Mouse (Mus musculus): ENCODE measurements around the gene Mrnip.

Mrnip gene

DNA sequence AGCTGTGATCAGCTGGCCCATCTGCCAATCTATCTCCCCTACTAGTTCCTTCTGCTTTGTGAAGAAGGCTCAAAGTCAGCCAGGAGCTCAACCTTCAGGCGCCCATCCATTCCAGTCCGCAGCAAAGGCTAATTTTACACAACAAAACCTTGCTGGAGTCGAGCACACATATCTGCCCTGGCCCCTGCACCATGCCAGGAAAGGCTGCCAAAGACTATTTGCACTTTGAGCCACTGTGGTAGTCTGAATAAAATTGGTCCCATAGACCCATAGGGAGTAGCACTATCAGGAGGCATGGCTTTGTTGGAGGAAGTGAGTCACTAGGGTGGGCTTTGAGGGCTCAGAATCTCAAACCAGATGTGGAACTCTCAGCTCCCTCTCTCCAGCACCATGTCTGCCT lies 31.2 kb downstream of the Mrnip start:
- DNase-seq: no peak

DNA sequence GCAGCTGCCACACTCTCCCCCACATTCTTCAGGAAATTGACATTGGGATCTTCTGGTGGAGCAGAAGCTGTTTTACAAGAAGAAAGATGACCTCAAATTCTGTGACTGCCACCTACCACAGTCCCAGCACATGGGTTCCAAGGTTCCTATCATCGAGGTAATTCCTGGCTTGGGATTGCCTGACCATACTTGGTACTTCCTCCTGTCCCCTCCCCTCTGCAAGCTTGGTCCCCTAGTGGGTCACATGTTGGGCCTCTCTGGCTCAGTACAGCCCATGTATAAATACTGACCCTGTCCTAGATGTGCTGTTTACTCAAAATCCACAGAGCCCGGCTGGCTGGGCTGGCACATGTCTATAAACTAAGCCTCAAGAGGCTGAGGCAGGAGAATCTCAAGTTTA lies 31.8 kb downstream of the Mrnip start:
- no peak for DNase-seq

DNA sequence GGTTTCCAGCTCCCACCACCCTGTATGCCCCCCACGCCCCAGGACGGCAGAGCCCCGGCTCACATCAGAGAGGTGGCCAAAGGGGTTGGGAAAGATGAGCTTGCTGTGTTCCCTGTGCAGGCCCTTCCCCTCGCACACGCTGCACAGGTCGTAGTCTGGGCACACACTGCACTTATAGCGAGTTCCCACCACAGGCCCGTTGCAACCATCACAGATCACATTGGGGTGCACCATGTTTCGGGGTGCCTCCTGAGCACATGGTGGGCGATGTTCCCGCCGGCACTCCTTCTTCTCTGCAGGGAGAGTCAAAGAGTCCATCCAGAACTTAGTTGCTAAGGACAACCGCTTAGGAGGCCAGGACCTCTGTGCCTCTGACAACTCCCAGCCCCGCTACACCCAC lies 33.1 kb downstream of the Mrnip start:
- DNase-seq: no peak

DNA sequence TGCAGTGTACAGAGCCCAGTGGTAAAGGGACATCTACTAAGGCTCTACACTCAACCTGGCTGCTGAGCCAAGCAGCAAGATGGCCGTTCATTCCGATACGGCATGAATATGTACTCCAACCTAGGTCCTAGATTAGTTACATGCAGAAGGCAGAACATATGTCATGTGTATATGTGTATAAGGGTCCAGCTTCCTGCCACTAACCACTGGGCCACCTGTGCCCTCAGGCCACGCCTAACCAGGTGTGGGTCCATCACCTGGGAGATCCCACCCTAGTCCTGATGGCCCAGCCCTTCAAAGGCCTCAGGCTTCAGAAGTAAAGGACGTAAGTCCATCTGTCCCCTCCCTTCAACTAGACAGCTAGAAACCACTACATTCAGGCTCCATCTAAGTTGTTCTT lies 33.8 kb downstream of the Mrnip start:
- DNase-seq: no peak

DNA sequence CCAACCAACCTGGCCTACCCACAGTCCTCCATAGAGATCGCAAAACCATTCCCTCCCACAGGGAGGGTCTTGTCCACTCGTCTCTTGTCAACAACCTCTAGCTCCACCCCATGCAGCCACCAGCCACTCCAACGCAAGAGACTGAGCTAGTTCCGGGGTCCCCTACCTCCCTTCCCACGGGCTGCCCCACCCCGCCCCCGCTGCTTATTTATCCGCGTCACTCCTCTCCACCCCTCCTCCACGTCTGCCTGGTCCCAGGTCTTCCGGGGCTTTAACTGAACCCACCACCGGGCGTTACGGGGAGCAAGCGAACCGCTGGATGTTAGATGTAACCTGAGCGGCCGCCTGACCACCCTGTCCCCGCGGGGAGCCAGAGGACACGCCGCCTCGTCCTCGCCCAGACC lies 35.9 kb downstream of the Mrnip start:
- DNase-seq: peak; percentile 89 to 94

DNA sequence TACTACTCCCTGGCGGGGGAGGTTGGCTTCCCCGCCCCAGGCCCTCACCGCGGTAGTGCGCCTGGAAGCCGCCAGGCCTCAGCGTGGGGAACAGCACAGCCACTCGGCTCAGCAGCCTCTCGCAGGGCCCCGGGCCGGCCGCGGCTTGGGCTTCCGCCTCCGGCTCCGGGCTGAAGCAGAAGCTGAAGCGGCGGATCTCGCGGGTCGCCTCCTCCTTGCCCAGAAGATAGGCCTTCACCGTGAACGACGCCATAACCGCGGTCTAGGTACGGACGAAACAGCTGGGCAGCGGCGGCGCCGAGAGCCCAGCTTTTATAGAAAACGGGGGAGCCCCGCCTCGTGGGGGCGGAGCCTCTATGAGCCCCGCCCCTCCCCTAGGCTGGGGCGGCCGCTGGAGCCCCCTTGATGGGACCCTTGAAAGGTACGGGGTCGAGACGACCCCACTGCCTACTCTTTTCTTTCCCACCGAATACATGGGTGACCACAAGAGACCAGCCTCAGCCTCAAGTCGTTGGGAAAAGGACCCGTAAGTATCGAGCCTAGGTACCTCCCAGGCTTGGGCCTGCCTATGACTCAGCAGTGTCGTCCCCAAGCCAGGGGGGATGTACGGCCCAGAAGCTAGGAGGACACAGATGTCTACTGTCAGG lies 36.4 kb downstream of the Mrnip start, which contains the start of the genes Sqstm1 and Mgat4b:
Sqstm1 (minus strand) TSS at position 323 of the 647 bp plus-strand sequence.
Mgat4b (plus strand) TSS at position 386 of the 647 bp plus-strand sequence.
- peak; percentile 83 to 86 for DNase-seq

DNA sequence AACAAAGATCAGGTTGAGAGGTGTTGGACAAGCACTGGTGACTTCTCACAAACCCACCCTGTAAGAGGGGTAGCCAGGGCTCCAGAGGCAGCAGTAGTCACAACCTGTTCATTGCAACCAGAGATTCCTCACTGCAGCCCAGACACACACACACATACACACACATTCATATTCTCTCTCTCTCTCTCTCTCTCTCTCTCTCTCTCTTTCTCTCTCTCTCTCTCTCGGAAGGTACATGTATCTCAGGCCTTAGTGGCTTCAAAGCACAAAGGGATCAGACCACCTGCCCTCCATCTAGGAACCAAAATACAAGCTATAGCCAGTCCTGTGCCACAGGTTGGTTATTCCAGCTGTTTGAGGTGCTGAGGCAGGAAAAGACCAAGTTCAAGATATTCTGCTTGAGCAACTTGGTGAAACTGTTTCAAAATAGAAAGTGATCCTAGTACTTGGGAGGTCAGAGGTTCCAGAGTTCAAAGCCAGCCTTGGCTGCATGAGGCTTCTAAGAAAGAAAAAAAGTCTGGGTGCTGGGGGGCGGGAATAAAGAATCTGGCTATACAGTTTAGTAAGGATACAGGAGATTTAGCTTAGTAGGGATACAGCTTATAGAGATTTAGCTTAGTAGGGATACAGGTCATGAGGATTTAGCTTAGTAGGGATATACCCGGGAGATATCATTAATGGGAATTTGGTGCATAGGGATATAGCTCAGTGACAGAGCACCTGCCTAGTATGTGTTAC lies 37.2 kb downstream of the Mrnip start:
- DNase-seq: no peak

DNA sequence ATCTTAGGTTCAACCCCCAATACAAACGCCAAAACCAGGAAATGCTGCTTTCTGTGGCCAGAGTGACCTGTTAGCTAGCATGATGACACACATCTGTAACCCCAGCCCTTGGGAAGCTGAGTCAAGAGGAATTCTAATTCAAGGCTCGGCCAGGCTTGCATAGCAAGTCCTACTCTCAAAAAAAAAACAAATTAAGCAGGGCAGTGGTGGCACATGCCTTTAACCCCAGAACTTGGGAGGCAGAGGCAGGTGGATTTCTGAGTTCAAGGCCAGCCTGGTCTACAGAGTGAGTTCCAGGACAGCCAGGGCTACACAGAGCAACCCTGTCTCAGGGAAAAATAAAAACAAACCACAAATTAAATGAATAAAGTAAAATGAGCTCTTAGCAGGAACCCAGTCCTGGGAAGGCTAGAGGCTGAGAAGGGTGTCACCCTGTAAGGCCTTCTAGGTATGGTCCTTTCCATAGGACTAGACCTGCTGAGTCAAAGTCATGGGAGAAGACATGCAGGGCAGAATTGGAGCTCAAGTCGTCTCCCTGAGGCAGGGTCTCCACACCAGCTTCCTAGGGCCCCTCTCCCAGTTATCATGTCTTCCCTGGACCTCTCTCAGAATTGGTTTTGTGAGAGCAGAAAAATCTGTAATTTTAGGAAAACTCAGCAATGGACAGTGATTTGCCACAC lies 38.0 kb downstream of the Mrnip start:
- DNase-seq: no peak

DNA sequence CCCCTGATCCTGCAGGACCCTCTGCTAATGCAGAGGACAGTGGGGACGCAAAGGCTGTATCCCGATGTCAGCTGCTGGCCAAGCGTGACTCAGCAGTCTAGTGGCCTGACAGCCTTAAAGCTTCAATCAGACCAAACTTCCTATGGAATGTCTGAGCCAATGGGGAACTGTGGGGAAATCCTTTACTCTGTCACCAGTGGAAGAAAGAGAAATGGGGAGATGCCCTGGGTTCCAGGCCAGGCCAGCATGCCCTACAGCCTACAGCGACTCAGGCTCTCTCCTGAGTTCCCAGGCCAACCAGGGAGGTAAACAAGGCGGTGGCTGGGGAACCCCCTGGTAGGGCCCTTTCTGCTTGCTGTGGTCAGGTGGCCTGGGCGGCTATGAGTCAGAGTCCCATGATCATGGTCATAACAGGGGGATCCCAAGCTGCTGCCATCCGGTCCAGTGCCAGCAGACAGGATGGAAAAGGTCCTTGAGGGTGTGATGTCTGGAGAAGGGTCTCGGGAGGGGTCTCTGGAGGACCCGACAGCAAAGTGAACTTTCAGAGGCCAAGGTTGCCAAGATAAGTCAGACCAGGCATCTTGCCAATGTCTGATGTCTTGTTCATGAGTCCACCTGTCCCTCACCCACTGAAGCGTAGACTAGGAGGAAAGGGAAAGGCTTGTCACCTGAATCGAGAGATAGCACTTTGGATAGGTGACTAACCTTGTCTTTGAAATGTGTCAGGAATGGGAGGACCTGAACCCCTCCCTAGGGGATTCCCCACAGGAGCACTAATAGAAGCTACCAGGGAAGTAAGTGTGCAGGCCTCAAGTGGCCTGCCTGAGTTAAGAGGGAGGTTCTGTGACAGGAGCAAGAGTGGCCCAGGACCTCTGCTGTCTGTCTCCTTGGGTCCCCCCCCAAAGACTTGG lies 38.9 kb downstream of the Mrnip start:
- DNase-seq: peak; percentile 70 to 78

DNA sequence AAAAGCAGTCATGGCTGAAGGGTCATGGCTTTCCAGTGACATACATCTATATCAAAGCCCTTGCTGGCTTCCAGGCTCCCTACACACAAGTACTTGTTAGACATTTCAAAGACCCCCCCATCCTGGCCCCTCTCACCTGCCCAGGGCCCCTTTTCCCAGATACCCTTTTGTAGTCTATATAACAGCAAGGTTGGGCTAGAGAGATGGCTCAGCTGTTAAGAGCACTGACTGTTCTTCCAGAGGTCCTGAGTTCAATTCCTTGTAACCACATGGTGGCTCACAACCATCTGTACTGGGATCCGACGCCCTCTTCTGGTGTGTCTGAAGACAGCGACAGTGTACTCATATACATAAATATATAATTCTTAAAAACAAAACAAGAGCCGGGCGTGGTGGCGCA lies 40.4 kb downstream of the Mrnip start:
- no peak for DNase-seq

DNA sequence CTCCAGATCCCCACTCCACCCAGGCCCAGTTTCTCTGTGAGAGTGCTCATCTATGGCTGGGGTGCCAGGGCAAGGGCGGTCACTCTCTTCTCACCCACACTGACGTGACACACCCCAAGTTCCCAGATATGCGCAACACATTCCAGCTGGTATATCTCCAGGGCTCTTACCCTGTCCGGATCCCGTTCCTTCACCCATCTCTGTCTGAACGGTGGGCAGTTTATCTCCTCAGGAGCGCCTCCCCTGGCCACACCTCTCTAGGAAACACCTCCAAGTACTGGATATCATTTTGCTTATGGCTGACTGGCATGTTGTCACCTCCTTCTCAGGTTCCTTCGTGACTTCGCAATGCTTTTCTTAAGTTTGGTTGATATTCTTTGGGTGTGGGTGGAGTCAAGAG lies 41.4 kb downstream of the Mrnip start:
- DNase-seq: no peak

DNA sequence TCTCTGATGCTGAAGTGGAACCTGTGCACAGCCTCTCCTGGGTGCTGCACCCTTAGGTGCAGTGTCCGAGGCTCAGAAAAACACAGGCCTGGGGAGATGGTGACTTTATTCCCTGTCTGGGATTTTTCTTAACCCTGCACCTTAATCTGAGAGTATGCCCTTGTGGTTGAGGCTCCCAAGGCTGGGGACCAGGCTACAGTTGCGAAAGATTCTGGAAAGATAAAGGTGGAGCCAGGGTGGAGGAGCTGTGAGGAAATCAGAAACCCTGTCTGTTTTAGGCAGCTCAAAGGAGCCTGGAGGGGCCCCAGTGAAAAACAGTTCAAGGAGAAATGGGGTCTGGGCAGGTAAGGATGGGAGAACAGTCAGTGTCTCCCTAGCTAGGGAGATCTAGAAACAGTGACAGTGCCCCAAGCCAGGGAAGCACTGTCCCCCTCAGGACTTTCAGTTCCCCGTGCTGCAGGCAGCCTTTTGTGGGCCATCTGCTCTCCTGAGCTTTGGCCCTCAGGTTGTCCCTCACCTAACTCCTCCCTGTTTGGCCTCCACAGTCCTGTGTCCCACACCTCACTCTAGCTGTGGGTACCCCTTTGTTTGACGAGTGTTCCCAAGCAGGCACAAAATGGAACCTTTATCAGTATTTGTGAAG lies 42.6 kb downstream of the Mrnip start:
- DNase-seq: no peak

DNA sequence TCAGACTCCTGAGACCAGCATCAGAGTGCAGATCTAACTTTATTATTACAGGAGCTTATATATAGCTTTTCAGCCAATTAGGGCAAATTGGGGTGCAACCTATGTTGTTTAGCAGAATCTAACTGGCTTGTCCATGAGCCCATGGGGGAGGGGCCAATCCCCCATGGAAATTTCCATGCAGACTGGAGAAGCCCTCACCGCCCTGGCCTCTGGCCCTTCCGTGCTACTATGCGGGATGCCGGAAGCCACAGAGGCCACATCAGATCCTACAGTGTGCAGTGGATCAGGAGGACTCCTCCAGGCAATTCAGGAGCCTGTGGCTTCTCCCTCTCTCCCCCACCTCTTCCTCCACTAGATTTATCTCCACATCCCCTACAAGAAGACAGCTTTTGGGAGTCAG lies 43.6 kb downstream of the Mrnip start:
- peak in 1 of 2 experiments; percentile 53 for DNase-seq

DNA sequence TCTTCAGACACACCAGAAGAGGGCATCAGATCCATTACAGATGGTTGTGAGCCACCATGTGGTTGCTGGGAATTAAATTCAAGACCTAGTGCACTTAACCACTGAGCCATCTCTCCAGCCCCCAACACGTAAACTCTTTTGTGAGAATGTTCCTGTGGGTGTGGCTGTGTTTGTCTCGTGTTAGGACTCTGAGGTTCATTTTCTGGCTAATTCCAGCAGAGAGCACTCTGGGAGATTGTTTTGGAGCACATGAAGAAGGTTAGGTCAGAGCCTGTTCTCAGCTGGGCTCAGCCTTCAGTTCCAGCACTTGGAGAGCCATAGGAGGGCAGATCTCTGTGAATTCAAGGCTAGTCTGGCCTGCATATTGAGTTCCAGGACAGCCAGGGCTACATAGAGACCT lies 45.6 kb downstream of the Mrnip start:
- DNase-seq: no peak

DNA sequence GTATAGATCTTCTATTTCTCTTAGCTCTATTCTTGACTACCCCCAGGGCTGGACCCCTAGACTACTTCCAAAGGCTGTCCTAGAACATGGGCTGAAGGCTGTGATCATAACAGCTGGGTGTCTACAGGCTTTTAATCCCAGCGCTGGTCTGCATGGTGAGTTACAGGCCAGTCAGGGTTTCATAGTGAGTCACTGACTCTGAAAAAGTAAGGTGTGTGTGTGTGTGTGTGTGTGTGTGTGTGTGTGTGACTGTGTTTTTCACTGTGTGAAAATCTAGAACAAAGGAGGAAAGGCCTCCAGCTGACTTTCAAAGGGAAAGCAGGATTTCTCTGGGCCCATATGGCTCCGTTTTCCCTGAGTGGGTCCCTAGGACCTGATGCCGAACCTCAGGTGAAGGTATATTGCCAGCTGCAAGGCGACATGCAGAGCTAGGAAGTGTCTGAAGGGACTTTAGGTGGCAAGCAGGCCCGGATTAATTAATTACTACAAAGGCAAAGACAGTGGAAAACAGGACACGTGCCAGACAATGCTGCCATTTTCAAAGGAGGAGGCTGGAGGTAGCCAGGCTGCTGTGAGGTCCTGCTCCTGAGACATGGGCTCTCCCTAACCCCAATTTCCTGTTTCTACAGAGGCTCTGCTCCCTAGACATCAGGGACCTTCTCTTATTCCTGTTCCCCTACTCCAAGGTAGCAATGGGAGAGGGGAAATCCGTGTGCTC lies 48.5 kb downstream of the Mrnip start:
- DNase-seq: no peak

DNA sequence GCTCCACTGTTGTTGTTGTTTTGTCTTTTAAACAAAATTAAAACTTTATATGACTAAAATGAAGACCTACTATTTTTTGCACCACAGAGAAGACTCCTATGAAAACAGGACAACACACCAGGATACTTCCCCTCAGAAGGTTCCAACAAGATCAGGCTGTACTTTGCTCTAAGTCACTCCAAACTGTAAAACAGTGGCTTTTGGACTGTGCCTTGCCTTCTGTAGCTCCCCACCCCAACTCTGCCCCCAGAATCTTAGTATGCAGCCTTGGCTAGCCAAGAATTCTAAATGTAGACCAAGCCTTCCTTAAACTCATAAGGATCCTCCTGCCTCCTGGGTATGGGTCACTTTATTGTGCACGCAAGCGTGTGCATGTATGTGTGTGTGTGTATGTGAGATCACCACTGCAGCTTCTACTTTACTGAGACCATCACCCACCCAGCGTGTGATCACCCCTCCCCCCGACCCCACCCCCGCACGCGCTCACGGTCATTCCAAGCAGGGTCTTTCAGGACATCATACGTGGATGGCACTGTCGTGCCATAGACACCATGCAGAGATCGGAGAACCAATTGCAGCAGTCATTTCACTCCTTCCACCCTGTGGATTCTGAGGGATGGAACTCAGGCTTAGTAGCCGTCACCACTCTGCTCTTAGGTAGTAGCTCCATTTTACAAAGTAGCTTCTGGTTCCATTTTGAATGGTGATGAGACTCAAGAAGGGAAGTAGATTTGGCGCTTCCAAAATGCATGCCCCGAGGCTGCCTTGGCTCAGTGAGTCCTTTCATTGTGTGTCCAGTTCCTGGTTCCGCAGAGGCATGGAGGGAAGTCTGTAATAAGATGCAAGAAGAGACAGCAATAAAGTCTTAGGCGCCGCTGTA lies 49.8 kb downstream of the Mrnip start:
- no peak for DNase-seq

DNA sequence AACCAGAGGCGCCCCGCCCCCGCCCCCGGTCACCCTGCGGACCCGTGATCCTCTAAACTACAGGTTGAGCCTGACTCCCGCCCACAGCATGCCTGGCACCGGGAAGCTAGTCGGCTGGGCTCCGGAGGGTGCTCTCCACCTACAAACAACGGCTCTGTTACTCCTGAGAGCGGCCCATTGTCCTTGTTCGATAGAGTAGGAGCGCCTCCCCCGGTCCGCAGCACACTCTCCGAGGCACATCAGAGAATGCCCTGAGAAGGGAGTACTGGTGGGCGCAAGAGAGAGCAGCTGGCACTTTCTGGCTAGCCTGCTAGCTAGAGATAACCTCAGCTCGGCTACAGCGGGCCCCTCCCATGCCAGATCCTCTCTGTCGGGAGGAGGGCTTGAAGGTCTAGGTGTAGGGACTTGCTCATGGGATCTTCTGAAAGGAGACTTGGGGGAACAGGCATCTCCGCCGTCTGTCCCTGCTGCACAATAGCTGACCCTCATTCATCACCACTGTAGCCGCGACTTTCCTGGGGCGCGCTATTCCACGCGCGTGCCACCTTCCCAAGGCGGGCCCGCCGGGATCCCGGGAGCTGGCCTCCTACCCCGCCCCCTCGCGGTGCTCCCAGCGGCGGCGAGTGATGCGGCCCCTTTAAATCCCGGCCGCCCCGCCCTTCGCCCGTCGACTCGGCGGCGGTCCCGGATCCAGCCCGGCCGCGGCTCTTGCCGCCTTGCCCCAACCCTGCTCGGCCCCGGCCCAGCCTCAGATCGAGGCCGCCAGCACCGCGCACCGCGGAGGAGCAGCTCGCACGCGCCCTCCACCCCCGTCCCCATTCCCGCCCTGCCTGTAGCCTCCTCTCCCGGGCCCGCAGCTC lies 50.7 kb downstream of the Mrnip start:
- peak; percentile 95 to 96 for DNase-seq

DNA sequence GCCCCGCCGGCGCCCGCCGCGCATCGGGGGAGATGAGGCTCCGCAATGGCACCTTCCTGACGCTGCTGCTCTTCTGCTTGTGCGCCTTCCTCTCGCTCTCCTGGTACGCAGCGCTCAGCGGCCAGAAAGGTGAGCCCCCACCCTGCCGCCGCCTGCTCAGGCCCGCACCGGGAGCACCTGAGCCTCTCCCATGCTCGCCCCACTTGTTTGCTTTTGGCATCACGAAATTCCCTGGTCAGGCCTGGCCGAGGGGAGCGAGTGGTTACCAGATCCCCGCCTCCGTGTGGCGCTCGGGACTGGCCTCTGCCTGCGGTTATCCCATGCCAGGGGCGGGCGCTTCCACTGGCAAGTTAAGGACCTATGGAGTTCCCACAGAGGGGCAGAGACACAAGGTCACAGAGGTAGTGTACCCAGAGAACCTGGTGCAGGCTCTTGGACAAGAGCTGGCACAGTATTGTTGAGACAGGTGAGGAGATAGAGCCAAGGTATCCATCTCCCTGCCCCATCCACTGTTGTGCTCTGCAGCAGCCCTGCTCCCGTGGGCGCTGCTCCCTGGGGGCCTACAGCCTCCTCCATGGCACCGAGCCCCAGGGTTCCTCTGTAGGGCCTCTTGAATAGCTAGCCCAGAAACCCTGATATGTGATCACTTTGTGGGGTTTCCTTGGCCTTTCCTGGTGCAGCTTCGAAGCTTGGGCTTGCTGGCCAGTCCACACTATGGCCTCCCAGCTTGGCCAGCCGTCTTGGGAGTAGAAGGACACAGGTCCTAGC lies 51.6 kb downstream of the Mrnip start:
- peak; percentile 73 to 77 for DNase-seq

DNA sequence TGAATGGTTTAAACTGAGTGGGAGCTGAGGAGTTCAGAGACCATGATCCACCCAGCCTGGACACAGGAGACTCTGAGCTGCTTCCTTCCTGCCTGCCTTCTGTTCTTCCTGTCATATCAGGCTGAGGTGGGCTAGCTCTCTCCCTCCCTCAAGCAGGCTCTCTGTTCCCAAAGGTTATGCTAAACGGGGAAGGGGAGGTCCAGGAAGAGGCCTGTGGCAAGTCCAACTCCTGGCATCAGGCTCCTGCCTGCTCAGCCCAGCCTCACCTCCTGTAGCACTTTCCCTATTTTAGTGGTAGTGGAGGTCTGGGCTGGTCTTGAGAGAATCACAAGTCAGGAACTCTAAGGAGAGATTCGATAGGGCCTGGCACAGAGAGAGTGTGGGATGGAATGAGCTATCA lies 52.2 kb downstream of the Mrnip start:
- DNase-seq: no peak

Data from cerebellum, postnatal 25 days (tissue).